Mouse (Mus musculus): ENCODE measurements around the gene Taf10.

DNA sequence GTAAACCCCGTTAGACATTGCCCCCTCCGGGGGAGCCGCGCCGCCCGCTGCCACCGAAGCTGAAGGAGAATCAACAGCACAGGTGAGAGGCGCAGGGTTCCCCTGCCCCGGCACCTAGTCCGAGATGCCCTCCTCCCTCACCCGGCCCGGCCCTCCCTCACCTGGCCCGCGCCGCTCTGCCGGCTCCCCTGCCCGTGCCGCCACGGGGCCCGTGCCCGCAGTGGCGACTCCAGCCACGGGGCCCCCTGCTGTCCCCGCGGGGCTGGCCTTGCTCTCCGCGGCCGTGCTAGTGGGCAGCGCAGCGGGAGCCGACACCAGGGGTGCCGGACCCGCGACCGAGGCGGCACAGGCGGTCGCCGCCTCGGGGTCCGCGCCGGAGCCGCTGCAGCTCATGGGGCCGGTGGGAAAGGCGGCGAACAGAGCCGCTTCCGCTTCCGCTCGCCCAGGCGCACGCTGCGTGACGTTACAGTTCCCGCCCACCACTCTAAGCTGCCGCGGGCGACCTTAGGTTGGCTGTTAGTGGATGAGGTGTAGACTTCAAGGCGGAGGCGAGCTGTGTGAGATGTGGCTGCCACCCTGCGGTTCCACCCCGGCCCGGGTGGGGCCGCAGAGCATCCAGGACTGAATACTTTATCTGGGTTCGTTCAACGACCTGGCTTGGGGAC, at the start of gene Taf10:
- TF ChIP-seq CTCF (IDR thresholded peaks at IDR 0.05) = peak; percentile 61
- no peak for TF ChIP-seq EP300 (IDR thresholded peaks at IDR 0.05)
